Mouse (Mus musculus): ENCODE data around the gene Ccdc12.

The Ccdc12 gene

GRCm38 (mm10) chr9:110656249-110657221 lies at the start of gene Ccdc12:
TSS of gene Ccdc12 (plus strand) at chr9:110656503.
- DNase-seq: peak; percentile 93

DNA sequence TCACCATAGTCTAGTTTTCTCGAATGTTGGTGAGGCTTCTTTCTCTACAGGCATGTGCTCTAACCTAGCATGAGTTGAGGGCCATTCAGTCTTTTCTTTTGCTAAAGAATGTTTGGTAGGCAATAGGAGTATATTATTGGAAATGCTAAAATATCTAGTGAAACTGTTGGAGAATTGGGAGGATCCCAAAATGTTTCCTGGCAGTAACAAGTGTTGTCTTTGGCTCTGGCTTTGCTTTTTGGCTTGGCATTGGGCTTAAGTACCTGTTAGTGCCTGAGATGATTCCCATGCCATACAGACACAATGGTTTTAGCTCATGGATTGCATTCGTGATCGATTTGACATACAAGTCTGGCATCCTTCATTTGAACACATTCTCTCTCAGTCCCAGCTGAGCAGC lies 44.8 kb upstream of the Ccdc12 start:
- DNase-seq: no peak

DNA sequence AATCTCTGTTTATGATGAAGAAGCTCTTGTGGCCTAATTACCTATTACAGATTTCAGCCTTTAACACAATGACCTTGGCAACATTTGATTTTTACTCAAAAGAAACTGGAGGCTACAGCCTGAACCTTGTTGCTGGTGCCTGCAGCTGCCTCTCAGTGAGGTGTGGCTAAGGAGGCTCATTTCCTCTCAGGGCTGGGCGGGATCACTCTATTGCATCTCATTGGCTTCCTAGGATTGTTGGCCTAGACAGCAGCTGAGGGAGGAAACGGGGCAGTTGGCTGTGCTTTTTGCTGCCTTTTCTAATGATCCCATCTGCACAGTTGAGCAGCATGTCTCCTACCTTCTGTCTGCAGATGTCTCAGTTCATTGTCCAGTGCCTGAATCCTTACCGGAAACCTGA lies 39.2 kb upstream of the Ccdc12 start:
- no peak for DNase-seq

- no peak for DNase-seq
These were observed 36.1 kb upstream of the Ccdc12 start for GRCm38 (mm10) chr9:110620180-110620579.

- no peak for DNase-seq
These were observed 35.6 kb upstream of the Ccdc12 start for GRCm38 (mm10) chr9:110620685-110621084.

- no peak for DNase-seq
These were observed 33.6 kb upstream of the Ccdc12 start for GRCm38 (mm10) chr9:110622621-110623219.

DNA sequence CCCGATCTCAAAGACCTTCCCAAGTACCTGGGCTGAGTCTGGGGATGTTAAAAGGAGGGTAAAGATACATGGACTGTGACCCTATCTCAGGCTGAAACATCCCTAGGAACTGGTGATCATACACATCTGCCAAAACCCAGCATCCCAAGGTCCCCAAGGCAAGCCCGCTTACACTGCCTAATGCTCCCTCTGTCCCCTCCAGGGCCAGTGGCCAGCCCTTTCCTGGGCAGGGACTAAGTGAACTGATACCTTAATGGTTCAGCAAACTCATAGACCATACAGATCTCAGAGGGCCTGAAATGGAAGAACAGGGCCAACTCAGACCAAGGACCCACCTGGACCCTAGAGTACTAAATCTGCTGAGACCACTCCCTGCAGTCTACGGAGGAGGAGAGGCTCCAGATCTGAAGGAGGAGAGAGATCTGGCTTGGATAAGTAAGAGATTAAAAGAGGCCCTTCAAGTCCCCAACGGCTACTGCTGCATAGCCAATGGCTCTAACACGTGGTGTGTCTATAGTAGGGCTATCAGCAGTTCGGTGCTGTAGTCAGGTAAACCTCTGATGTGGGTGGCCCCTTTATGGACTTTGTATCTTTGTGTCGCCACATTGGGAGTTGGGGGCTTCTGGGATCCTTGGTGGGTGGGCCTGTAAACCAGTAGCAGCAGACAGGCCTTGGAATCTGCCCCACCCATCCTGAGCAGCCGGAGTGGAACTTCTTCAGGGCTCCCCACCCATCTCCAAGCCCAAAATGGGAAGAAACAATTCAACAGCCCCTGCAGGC lies 32.7 kb upstream of the Ccdc12 start:
- no peak for DNase-seq

GRCm38 (mm10) chr9:110624361-110625166 lies 31.7 kb upstream of the Ccdc12 start, which contains the start of gene Nradd:
TSS of gene Nradd (minus strand) at chr9:110624452.
- peak; percentile 87 for DNase-seq

- no peak for DNase-seq
These were observed 30.9 kb upstream of the Ccdc12 start for GRCm38 (mm10) chr9:110625350-110625908.

GRCm38 (mm10) chr9:110630171-110630570 lies 26.1 kb upstream of the Ccdc12 start:
- DNase-seq: no peak

GRCm38 (mm10) chr9:110631191-110631590 lies 25.1 kb upstream of the Ccdc12 start:
- DNase-seq: peak; percentile 83

DNA sequence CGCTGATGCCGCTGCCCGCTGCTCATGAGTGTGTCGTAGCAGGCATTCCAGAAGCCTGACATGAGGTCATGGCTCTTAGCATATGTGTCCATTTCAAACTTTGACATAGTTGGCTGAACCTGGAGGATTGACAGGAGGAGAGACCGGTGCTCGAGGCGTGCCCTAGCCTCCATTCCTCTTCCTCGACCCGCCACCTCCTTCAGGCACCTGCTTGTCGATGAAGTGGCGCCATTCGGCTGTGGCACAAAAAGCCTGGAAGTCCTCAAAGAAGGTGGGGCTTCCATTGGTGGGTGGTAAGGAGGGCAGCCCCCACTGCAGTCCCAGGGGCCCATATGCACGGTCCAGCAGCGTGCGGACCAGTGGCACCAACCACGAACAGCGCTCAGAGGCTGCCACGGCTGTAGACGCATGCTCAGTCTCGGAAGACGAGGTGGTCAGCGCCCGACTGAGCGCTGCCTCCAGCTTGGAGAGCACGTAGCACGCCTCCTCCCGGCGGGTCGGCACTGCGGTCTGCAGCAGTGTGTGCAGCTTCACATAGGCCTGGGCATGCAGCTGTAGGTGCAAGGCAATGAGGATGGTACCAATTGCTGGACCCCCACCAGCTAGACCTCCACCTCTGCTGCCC lies 24.5 kb upstream of the Ccdc12 start:
- DNase-seq: no peak

- DNase-seq: no peak
These were observed 23.6 kb upstream of the Ccdc12 start for GRCm38 (mm10) chr9:110632671-110633070.

DNA sequence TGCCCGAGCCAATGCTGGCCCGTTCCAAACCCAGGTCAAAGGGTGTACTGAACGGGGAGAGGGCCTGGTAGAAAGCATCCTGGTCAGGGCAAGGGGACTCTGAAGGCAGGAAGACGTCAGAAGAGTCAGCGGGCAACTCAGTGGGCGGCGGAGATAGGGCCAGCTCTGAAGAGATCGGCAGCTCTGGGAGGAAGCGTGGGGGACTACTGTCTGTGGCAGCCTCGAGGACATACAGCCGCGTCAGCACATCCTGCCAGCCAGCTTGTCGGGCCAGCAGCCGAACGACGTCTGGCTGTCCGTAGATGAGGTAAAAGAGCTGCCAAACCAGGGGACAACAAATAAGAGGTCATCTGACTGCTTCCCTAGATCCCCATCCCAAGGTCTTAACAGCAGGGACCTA lies 22.4 kb upstream of the Ccdc12 start:
- DNase-seq: no peak

DNA sequence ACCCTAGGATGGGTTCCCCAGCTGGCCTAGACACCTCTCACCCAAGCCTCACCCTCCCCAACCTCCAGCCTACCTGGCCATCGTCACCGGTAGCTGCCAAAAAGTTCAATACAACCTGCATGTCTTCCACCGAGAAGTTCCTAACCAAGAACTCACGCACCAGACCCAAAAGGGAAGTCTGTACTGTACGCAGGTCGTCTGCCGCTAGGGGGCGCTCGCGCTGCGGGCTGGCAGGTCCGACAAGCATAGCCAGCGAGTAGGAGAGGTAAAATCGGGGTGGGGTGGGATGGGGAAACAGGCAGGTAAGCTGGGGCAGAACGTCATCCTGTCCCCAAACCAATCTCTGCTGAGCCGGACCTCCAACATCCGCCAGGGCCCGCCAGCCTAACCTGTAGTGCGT lies 21.1 kb upstream of the Ccdc12 start:
- peak; percentile 96 for DNase-seq

- DNase-seq: no peak
These were observed 17.7 kb upstream of the Ccdc12 start for GRCm38 (mm10) chr9:110638611-110639021.

- DNase-seq: no peak
These were observed 15.3 kb upstream of the Ccdc12 start for GRCm38 (mm10) chr9:110641006-110641405.

DNA sequence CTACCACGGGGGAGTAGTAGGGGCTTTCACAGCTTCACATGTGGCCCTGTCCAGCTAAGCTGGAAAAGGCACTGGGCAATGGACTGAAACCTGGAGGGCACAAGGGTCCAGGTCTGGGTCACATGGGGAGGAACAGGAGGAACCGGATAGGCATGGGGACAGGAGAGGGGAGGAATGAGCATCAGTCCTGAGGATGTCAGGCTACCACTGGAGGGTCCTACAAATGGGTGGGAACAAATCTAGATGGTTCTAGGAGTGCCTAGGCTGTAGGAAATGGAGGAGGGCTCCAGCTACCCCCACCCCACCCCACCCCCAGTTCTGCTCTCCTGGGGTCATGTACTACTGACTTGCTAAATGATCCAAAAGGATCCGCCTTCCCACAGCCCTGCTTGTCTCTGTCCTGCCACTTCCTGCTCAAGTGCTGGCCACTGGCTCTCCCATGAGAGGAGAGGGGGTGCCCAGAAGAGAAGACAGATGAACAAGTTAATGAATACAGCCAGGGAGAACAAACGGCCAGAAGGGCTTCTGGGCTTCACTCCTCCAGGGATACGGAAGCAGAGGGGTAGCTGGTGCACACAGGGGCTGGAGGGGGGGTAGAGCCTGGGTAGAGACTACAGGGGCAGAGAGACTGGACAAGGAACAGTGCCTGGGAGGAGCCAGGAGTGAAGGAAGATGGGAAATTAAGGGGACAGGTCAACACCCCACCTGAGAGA lies 13.3 kb upstream of the Ccdc12 start:
- no peak for DNase-seq

DNA sequence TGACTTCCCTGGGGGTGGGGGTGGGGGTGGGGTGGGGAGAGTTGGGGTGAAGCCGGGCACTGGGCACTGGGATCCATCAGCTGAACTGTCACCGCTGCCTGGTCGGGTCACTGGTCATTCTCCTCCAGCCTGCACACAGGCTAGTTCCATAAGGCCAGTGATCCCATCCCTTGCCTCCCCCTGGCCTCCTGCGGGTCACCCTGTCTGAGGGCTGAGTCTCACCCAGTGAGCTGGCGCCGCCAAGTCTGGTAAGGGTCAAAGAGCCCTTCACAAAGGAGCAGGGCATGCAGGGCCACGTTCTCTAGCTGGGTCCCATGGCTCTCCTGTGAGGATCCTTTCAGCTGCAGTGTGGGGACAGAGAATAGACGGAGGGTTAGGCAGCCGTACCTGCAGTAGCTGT lies 12.5 kb upstream of the Ccdc12 start:
- no peak for DNase-seq

DNA sequence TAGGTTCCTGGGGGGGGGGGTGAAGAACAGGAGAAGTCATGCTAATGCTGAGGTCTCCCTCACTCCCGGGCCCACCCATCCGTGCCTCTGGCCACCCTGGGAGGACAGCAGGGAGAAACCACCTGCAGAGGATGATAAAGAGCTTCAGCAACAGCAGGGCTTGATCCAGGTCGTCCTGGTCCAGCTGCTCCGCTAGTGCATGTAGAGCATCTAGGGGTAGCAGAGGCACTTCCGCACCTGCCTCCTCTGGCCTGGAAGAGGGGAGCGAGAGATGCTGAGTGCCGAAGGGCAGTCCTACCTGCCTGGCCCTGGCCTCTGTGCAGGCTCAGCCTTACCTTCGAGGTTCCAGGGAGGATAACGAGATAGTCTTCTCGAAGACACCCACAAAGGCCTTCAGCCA lies 12.0 kb upstream of the Ccdc12 start:
- no peak for DNase-seq

GRCm38 (mm10) chr9:110645219-110645618 lies 11.1 kb upstream of the Ccdc12 start:
- DNase-seq: no peak
